Mouse (Mus musculus) ovary, adult 18-20 months (tissue): ENCODE data around the gene Cldn34b4.

Experiments
- DNase-seq: peaks from one replicate; pipeline ENCODE4 v3.0.0; 2022; ENCODE audit warnings: low spot score, mixed read lengths

Cldn34b4 gene

GRCm38 (mm10) chrX:76393050-76393449 is at the start of gene Cldn34b4:
Gene Cldn34b4 (plus strand): TSS chrX:76393350.
- DNase-seq = no peak
